Mouse (Mus musculus): ENCODE data around the gene Bdh2.
A peak's percentile ranks its signal among the peaks of the same experiment; 100 is the strongest.

Gene Bdh2

DNA sequence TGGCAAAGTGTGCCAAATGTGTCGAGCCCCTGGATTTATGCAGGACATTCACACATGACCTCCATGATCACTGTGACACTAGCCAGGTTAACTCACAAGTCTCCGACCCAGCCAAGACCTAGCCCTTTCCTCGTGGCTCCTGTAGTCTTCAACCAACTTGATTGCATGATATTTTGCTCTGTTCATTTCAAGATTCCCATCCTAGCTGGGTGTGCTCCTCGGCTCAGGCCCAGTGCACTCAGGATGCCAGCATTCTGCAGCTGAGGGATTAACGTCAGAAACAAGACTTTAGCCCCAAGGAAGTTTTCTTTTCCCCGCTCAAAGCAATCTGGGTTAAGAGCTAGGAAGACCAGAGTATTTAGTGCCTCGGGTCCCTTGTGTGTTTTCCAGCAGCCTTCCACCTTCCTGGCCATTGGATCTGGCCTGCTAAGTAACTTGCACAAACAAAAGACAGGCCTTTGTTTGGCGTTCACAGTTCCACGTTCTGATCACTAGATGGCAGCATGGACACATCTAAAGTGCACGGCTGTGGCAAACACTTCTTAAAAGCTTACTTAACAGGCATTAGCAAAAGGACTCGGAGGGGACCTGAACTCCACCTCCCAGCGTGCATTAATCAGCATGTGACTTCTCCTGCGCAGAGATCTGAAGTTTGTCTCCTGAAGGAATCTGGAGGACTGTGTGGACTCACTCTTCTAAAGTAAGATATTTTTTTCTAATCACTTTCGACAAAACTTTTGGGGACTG is at the start of gene Bdh2:
Gene Bdh2, plus strand, starts transcription at position 553 of the 747 bp plus-strand sequence.
- DNase-seq, result peak; percentile 29

DNA sequence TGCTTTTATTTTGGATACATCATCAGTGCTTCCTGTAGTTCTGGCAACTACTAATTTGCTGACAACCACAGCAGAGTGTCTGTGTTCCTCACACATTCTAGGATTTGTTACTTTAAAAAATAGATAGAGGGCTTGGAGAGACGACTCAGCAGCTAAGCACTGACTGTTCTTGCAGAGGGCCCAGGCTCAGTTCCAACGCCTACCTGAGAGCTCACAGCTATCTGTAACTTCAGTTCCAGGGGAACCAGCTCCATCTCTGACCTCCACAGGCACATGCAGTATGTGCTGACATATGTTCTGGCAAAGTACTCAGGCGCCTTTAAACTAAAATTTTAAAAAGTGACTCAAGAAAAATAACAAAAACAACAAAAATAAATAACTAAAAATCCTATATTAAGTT is 49.0 kb upstream of the Bdh2 start:
- no peak for DNase-seq

DNA sequence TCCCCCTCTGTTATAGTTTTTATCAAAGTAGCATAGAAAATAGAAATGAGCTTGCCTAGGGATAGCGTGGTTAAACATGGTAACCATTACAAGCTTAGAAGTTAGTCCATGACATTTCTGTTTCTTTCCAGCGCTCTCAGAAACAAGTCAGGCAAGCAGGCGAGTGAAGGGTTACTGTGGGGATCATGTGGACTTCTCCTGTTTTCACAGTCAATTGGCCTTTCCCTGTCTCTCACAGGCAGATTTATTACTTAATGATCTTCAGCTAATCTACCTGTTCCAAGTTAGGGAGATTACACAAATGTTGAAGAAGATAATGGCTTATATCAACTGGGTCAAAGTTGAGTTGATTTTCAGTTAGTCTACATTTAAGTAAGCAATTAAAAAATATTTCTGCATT is 48.6 kb upstream of the Bdh2 start:
- no peak for DNase-seq

DNA sequence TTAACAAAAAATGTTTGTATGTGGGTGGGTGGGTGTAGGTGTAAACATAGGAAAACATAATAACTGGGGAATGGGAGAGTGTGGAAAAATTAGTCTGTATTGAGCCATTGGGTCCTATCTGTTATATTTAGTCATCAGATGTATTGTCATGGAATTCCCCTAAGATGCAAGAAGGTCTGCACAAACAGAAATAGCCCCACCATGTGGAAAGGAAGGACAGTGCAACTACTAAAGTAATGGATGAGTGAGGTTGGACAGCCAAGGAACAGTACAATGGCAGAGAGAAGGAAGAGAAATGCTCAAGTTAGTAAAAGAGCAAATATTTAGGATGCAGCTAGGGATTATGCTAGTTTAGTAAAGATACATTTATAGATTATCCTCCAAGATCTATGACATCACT is 35.3 kb upstream of the Bdh2 start:
- DNase-seq, result no peak

DNA sequence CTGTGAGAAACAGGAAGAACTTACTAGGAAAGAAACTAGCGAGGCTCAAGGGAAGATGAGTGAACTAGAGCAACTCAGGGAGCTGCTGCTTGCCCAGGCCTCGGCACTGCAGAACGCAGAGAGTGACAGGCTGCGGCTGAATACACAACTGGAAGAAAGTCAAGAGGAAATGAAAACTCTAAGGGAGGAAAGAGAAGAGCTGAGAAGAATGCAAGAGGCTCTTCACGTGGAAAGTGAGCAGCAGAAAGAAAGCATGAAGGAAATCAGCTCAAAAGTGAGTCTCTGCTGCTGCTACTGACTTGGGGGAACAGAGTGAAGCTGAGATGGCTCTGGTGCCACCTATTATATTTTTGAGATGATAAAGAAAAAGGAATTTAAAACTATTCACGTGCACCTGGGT is 34.2 kb upstream of the Bdh2 start:
- DNase-seq, result no peak

DNA sequence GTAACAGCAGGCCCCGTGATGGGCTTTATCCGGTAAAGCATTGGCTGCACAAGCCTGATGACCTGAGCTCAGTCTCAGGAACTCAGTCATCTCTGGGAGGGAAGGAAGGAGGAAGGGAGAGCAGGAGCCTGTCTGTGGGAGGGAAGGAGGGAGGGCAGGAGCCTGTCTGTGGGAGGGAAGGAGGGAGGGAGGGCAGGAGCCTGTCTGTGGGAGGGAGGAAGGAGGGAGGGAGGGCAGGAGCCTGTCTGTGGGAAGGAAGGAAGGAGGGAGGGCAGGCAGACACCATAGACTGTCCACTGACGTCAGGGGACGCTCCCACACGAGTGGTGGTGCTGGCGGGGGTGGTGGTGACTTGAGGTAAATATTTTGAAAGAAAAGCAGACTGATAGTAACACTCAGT is 31.9 kb upstream of the Bdh2 start:
- DNase-seq, result no peak

DNA sequence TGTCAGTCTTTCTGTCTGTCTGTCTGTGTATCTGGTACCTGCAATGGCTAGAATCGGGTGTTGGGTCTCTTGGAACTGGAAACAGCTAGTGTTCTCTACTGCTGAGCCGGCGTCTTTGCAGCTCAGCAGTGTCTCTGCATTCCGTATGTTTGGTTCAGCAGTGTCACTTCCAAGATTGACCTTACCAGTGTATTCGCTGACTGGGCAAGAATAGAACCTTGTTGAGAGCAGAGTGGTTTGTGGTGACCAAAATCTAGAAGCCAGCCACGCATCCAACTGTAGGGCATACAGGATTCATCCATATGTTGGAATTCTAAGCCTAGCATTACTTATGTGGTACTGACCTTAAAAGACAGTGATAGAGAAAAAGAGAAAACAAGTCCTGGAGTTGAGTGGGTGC is 29.2 kb upstream of the Bdh2 start:
- DNase-seq, result no peak

DNA sequence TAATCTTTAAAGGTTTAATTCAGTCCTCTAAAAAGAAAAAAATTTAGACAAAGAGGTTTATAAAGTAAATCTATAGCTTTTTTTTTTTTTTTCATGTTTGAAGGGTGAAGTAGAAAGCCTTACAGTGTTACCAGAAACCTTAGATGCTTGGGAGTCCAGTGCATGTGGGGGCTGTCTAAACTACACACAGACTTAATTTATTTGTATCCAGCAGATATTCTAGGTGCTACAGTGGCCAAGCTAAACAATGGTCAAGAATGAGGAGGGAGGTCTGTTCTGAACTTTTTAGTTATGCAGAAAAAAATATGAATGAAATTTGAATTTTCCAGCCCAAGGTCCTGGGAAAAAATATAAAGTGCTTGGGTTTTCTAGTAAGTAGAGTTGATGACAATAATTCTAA is 26.2 kb upstream of the Bdh2 start:
- DNase-seq, result no peak

DNA sequence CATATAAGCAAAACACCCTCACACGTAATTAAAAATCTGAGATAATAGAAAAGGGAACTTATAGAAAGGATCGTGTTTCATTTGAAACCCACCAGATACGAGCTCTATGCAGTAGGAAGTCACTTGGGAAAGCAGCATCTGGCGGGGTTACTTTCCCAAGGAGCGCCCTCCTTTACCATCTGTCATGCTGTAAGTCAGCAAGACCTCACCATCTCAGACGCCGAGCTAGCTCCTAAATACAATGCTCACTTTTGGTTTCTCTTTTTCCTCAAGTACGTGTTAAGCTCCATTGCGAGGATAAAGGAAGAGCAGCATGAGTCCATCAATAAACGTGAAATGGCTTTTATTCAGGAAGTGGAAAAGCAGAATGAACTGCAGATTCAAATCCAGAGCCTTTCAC is 22.1 kb upstream of the Bdh2 start:
- DNase-seq, result no peak

DNA sequence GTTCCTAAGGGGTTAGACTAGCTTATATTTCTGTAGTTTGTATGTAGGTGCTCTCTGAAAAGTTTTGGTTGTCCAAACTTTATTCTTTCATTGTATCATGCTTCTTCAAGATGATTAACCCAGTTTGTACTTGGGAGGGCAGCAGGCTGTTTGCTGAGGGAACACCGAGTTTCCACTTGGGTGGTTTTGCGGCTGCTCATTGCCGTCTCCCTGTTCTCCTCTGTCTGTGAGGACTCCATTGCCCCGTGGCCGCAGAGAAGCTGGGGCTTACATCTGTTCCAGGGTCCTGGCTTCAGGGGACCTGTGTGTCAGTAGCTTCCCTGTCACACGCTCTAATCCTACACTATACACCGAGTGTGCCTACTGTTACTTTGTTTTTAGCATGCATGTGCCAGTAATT is 20.8 kb upstream of the Bdh2 start:
- no peak for DNase-seq

DNA sequence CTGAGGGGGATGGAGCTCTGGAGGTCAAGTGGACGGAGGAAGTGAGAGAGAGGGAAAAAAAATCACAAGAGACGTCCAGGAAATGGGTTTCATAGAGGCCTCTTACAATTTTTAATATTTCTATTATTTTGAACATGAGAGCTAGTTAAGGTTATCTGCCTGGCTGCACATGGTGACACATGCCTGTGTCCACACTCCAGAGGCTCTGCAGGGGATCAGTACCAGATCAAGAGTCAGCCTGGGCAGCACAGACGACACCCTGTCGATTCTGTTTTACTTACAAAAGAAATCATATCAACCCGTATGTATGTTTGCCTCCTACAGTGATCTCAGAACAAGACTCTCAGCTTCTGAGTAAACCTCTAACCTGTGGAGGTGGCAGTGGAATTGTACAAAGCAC is 12.4 kb upstream of the Bdh2 start:
- DNase-seq, result no peak

DNA sequence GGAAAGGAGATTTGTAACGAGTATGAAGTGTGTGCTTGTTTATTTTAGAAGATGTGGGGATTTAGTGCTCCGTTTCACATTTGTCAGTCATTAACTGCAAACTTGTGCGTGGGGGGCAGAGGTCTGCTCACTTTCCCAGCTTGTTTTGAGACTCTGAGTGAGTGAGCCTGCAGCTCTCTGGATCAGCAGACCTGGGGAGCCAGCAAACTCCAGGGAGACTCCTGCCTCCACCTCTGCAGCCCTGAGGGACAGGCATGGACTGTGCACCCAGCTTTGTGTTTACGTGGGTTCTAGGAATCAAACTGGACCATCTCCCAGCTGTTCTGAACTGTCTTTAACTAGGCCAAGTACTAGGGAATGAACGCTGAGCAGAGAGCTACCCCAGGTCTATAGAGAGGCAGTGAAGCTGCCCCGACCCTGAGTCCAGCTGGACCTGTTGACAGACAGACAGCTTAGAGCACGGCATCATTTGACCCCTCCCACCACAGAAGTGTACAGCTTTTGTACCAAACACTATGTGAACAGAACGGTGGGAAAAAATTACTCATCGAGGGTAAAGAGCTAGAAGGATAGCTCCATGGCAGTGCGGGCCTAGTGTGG is 11.5 kb upstream of the Bdh2 start:
- DNase-seq, result no peak

DNA sequence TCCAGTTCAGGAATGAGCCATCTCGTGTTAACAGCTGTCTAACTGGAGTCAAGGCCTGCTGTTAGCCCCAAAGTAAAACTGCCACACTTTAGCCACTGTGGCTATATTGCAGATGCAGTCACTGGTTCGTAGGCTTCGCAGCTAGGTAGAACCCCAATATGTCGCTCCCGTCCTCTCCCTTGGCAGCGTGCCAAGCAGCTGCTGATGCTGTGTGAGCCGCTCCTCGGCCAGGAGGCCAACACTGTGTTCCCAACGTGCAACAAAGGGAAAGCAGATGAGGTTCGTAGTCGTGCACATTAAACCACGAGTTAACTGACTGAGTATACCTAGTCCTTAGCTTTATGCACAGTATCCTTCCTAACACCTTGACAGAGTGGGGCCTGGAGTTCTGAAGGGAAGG is 8.4 kb upstream of the Bdh2 start:
- no peak for DNase-seq

DNA sequence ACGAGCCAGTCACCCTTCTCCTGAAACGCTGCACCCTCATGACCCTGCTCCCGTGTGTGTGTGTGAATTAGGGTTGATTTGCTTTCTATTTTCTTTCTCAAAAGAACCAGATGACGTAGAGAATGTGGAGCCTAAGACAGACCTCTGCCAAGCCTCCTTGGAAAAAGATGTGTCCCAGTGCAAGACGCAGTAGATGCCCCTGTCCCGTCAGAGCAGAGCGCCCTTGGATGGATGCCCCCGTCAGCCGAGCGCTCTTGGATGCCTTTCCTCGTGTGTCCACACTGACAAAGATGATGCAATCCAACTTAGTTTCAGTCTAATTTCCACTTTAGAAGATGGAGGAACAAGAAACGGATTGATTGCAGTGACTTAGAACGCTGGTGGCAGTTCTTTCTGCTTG is 8.0 kb upstream of the Bdh2 start:
- DNase-seq, result no peak

DNA sequence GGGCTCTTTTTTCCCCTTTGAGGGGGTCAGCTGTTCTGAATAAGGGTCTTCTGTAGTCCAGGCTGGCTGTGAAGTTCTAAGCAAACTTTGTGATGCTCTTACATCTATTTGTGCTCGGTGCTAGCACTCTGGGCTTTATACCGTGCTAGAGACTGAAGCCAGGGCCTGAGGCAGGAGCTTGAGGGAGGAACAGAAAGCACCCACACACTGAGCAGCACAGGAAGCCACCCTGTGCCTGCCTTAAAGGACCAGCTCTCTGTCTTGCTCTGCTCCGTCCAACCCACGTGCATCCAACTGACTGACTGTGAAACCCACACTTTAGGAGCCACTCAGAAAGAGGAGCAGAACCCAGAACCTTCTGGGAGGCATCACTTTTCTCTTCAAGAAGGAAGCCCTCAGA is 861 bp upstream of the Bdh2 start:
- no peak for DNase-seq

DNA sequence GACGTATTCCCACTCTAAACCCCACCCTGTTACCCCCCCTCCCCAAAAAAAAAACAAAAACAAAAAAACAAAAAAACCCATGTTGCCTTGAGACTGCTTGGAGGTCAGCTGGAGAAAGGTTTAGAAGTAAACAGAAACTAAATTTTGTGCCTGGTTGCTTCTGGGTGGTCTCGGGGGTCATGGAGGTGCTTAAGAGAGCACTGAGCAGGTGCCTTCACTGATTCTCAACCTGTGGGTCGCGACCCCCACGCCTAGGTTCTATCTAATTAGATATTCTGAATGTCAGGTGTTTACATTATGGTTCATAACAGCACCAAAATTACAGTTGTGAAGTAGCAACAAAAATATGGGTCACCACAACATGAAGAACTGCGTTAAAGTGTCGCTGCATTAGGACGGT is 680 bp downstream of the Bdh2 start:
- DNase-seq, result no peak

DNA sequence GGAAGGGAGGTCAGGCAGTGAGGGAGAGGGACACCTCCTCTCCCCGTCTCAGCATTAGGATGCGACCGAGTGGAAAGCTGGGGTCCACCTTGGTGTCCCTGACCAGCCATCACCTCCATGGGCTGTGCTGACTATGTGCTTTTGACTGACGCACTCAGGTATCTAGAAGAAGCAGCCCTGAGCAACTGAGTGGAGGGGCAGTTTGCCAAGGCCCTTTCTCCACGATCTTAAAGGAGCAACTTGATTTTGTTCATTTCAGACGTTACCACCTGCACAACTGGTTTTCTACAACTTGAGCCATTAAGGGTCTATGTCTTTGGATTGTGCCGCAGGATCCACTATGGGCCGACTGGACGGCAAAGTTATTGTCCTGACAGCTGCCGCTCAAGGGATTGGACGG is 4.2 kb downstream of the Bdh2 start:
- DNase-seq, result no peak

DNA sequence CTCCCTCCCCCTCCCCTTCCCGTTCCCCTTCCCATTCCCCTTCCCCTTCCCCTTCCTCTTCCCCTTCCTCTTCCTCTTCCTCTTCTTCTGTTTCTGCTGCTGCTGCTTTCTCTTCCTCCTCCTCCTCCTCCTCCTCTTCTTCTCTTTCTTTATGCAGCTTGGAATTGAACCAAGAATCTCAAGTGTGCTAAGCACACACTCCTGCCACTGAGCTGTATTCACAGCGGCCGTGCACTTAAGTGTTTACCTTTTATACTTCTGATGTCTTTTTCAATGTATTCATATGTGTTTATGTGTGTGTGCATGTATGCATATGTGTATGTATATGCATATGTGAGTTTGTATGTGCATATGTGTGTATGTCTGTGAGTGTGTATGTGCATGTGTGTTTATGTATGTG is 4.8 kb downstream of the Bdh2 start:
- DNase-seq, result no peak

DNA sequence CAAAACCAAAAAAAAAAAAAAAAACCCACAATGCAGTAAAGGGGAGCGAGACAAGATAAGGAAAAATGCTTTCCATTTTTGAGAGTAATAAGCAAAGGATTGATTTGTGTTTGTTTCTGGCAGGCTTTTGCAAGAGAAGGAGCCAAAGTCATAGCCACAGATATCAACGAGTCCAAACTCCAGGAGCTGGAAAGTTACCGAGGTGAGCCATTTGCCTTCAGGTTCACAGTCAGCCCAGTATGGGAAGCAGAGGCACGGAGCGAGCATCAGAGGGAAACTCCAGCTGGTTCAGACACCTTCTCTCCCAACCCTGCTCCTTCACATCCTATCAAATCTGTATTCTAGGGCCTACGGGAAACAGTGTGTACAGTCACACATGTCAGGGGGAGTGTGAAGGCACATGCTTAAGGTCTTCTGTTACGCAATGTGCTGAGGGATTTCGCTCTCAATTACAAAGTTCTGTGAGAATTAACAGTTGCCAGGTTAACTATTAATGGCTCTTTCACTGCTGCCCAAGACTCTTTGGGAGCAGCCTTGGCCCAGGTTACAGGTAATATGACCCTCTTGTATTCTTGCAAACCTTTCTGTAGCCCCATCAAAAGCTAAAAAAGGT is 7.2 kb downstream of the Bdh2 start:
- DNase-seq, result no peak

DNA sequence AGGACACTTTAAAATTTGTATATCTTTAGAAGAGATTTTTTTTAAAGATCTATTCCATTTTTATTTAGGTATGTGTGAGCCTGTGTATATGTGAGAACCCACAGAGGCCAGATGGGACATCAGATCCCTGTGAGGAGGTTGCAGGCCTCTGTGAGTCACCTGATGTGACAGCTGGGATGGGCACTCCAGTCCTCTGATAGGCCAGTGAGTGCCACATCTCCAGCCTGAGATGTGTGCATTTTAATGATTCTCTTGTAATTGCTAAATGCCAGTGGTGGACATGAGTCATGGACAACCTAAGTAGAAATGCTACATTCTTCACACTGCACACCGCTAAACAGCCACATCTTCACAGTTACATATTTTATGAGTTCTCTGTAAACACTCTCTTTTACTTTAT is 8.1 kb downstream of the Bdh2 start:
- no peak for DNase-seq

DNA sequence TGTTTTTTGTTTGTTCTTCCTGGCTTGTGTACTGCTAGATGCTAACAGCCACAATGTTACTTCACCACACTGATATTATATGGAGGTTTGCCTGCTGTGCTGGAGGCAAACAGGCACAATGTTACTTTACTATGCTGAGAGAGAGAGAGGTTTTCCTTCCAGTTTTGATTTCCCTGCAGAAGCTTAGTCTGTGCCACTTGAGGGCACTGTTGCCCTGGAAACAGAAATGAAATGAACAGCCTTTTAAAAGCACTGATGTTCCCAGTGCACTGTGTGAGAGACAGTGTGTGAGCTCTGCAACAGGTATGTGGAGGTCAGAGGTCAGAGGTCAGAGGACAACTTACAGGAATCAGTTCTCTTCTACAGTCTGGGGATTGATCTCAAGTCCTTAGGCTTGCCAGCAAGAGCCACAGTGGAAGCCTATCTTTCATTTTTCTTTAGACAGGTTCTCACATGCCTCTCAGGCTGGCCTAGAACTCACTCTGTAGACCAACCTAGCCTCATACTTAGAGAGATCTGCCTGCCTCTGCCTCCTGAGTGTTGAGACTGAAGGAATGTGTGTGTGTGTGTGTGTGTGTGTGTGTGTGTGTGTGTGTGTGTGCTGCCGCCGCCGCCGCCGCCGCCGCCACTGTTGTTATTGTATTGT is 9.4 kb downstream of the Bdh2 start:
- DNase-seq, result peak; percentile 4

DNA sequence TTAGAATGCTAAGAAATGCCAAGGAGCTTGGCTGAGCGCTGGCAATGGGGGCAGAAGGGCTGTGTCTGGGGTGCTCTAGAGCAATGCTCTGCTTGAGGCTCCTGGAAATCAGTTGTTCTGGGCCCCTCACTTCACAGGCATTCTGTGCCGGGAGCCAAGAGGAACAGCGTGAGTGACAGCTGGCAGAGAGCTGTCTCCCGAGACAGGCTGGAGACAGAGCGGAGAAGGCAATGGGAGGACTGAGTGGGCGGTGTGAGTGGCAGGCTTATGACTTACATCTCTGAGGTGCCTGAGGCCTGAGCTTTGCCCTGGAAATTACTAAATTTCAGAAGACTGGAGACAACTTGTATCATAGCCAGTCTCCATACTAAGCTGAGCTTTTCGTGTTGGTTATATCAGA is 12.7 kb downstream of the Bdh2 start:
- DNase-seq, result no peak

DNA sequence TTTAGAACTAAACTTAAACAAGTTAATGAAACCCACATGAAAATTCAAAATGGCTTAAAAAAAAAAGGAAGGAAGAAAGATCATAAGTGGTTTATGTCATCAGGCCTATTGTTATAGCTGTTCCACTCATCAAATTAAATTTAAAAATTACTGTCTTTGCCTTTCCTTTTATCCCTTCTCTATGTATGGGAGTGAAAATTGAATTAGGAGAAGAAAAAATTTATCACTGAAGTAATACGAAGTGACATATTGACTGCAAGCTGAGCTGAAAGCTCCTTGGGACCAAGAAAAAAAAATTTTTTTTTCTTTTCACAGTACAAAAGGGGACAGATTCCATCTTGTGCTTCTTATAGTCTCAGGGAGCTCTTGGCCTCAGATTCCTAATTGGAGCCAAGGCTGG is 14.5 kb downstream of the Bdh2 start:
- no peak for DNase-seq

DNA sequence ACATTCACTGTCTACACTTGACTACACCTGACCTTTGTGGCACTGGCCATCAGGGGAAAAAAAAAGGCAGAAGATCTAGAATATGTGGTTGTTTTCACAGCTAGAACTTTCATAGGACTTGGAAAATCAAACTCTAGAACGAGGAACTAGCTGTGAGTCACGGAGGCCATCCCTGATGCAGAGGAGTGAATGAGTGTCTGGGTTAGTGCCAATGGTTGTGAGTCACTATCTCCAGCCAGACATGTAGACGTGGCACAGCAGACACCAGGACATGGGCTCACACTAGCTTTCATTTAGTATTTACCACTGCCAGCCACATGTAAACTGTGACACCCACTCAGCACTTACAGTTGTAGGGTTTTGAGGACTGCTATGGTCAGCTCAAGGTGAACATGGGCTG is 17.5 kb downstream of the Bdh2 start:
- no peak for DNase-seq

All from cerebellum, adult 11 months (tissue).